Mouse (Mus musculus): ENCODE results near the gene Dusp18.

Gene Dusp18

GRCm38 (mm10) chr11:3894406-3895281 lies at the start of gene Dusp18, which contains the start of gene 4921536K21Rik:
Dusp18 (plus strand) TSS chr11:3895240.
4921536K21Rik (minus strand) TSS chr11:3895098.
- peak; percentile 81 for DNase-seq (ENCODE audit: low spot score)

GRCm38 (mm10) chr11:3846351-3846750 lies 48.7 kb upstream of the Dusp18 start:
- DNase-seq (ENCODE audit: low spot score) = no peak

DNA sequence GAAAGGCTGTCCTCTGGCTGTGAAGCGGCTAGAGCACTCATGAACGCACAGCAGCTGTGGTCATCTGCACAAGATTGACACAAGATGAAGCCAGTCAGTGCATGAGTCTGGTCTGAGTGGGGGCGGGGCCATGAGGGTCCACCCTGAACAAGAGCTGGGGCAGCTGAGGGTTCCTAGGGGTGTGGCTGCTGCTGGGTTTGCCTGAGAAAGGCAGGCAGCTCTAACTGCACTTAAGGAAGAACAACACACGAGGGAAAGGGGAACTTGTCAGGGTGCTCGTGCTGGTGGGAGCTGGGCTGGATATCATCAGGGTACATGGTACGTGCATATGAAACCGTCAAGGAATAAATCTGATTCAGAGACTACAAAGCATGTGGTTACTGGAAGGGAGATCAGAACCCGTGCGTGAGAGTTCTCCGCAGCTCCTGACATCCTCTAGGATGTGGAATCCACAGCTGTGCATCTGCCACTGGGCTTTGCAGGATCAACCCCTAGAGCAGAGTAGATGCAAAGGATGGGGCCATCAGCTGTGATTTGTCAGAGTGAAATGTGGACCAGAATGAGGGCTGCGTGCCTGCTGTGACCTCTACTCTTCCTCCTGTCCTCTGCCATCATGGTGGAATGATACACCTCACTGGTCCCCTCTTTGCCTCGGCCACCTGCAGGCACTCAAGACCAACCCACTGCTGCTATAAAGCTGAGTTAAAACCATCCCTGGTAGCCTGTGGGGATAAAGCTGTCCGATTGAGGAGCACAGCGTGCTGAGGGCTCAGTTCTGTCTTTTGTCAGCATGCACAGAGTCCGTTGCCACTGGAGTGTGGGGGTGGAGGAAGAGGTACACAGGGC lies 45.3 kb upstream of the Dusp18 start:
- DNase-seq (ENCODE audit: low spot score) = no peak

DNA sequence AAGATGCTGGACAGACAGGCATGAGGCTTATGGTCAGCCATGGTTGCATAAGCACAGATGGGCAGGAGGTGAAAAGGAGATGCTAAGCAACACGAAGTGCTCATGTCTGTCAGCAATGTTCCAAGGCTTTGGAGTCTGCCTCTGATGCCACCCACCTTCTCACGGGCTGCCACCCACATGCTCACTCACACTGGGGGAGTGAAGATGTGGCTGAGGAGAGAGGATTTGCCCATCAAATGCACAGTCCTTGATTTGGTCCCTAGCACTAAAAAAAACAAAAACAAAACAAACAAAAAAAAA lies 44.8 kb upstream of the Dusp18 start:
- DNase-seq (ENCODE audit: low spot score) = no peak

GRCm38 (mm10) chr11:3850746-3851277 lies 44.2 kb upstream of the Dusp18 start:
- no peak for DNase-seq (ENCODE audit: low spot score)

GRCm38 (mm10) chr11:3851872-3852271 lies 43.2 kb upstream of the Dusp18 start:
- DNase-seq (ENCODE audit: low spot score) = no peak

DNA sequence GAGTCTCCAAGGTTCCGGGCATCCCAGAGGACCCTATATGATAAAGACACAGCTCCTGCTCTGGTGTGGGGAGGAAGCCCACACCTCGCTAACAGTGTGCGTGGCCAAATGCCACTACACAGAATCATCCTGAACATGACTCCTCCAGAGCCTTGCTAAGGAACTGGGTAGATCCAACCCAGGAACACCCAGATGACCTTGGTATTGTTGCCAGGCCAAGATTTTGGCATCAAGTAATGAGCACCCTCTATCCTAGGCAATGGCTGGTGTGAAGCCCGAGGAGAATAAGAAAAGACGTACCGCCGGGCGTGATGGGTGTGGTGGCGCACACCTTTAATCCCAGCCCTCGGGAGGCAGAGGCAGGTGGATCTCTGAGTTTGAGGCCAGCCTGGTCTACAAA lies 42.0 kb upstream of the Dusp18 start:
- DNase-seq (ENCODE audit: low spot score) = no peak

- no peak for DNase-seq (ENCODE audit: low spot score)
Observed at GRCm38 (mm10) chr11:3853481-3854034, 41.5 kb upstream of the Dusp18 start.

DNA sequence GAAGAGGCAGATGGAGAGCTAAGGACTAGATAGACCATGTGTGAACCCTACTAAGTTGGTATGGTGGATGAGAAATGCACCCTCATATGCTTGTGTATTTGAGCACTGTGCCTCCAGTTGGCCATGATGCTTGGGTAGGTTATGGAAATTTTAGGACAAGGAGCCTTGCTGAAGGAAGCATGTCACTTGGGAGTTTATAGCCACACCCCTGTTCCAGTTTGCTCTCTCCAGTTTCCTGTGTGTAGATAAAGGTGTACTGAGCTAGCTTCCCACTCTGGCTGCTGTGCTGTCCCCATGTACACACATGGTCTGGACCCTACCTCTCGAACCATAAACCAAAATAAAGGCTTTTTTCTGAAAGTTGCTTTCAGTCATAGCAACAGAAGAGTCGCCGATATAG lies 40.9 kb upstream of the Dusp18 start:
- no peak for DNase-seq (ENCODE audit: low spot score)

GRCm38 (mm10) chr11:3855846-3856245 lies 39.2 kb upstream of the Dusp18 start:
- DNase-seq (ENCODE audit: low spot score) = no peak

DNA sequence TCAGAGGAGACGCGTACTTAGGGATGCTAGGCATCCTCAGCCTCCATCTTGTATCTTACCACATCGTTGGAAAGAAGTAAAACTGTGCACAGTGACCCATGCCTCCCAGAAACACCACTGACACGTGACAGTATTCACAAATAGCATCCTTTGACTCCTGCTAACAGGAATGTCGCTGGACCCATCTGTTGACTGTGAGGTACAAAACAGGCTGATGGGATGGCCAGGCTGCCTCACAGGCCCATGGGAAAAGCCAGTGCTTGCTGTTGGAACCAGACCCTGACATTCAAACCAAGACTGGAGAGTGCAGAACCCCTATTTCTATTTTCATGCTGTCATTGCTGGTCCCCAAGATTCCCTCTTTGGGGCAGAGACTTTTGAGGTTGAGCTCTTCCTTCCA lies 37.1 kb upstream of the Dusp18 start:
- DNase-seq (ENCODE audit: low spot score) = no peak

GRCm38 (mm10) chr11:3859778-3860177 lies 35.3 kb upstream of the Dusp18 start:
- no peak for DNase-seq (ENCODE audit: low spot score)

GRCm38 (mm10) chr11:3860361-3860760 lies 34.7 kb upstream of the Dusp18 start:
- DNase-seq (ENCODE audit: low spot score) = no peak

GRCm38 (mm10) chr11:3862661-3863453 lies 32.2 kb upstream of the Dusp18 start:
- DNase-seq (ENCODE audit: low spot score) = no peak

DNA sequence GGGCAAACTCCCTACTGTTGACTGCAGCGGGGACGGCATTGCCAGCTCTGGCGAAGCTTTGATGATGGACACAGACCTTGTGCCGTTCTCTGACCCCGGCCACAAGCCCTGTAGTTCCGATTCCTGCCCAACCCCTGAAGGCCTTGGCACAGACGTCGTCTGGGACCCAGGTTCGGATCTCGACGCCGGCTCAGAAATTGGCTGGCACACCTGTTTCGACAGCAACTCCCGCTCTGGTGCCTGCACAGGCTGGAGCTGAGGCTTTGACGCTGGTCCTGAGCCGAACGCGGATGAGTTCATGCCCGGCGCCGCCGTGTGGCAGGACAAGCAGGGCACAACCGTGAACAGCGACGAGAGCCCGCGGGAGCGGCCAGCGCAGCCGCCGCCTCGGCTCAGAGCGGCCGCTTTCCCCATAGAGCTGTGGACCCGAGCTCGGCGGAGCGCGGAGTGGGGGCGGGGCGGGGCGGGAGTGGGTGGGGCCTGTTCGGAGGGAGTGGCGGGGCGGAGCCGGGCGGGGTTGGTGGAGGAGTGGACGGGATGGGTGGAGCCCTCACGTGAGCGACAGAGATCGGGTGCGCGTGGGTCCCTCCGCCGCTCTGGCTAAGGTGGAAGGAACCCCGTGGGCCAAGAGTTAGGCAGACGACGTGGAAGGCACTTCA lies 31.5 kb upstream of the Dusp18 start, which contains the start of gene Osbp2:
TSS of gene Osbp2 (minus strand) at position 450 of the 659 bp plus-strand sequence.
- DNase-seq (ENCODE audit: low spot score) = peak; percentile 44

- DNase-seq (ENCODE audit: low spot score) = no peak
Observed at GRCm38 (mm10) chr11:3864343-3864742, 30.7 kb upstream of the Dusp18 start.

GRCm38 (mm10) chr11:3876419-3876818 lies 18.6 kb upstream of the Dusp18 start:
- DNase-seq (ENCODE audit: low spot score) = no peak

GRCm38 (mm10) chr11:3878660-3879059 lies 16.4 kb upstream of the Dusp18 start:
- DNase-seq (ENCODE audit: low spot score) = no peak

DNA sequence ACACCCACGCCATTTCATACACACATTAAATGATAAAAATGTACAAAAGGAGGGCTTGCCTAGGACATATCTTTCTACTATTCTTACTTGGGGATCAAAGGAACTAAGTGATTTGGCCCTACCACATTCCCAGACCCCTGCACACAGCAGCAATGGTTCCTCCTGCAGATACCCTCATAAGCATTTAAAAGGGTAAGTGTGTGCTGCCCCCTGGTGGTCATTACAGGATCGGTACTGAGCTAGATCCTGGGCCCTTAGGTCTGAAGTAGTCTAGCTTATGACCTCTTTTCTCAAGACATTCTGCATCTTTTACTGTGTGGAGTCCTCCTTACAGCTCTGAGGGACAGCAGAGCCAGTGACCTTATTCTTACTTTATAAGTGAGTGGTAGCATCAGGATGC lies 15.2 kb upstream of the Dusp18 start:
- peak; percentile 54 for DNase-seq (ENCODE audit: low spot score)

GRCm38 (mm10) chr11:3883711-3884110 lies 11.3 kb upstream of the Dusp18 start:
- no peak for DNase-seq (ENCODE audit: low spot score)

GRCm38 (mm10) chr11:3887331-3887730 lies 7.7 kb upstream of the Dusp18 start:
- no peak for DNase-seq (ENCODE audit: low spot score)

All from ovary, postnatal 14 days (tissue).